Mouse (Mus musculus) mouse embryonic stem cell (cell line): ENCODE results near the gene Rnf151.
"Not testable (repeated sequence)": the region's sequence is repeated elsewhere in the genome, so short reads cannot be mapped to it uniquely, and the experiment has no call there.

ENCODE experiments used
- in situ Hi-C, 2 experiments: fragments of 300-500 bp; cut with MboI; formaldehyde crosslinking; loops; 1 replicate in 1 of 2; 3 replicates in 1 of 2; pipeline ENCODE4 v1.14.3; 2019 to 2020; ENCODE audit warnings: low sequenced_read_pairs in 2 of 2, low pct_unique_long_range_greater_than_20kb in 1 of 2, mixed read lengths in 1 of 2; ENCODE audit not compliant: unreplicated experiment in 1 of 2

The Rnf151 gene

GRCm38 (mm10) chr17:24735446-24735845 is 17.6 kb upstream of the Rnf151 start:
- in situ Hi-C loops = no loop called here

GRCm38 (mm10) chr17:24734513-24734912 is 16.6 kb upstream of the Rnf151 start:
- in situ Hi-C loops = no loop called here

DNA sequence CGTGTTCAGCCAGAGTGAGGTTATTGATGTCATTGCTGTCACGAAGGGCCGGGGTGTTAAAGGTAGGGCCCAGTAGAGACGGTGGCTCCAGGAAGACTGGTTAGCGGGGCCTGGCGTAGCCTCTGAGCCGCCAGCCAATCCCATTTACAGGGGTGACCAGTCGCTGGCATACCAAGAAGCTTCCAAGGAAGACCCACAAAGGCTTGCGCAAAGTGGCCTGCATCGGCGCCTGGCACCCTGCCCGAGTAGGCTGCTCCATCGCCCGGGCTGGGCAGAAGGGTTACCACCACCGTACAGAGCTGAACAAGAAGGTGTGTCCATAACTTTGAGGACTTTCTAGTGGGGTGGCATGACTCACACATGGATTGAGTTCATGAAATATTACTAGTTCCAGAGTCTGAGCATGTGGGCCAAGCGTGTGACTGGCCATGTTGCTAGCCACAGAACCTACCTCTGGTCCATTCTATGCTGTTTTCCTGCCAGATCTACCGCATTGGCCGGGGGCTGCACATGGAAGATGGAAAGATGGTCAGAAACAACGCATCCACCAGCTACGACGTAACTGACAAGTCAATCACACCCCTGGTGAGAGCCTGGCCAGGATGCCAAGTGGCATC is 15.7 kb upstream of the Rnf151 start:
- in situ Hi-C loops = no loop called here

- in situ Hi-C loops = no loop called here
These were observed 14.5 kb upstream of the Rnf151 start for GRCm38 (mm10) chr17:24732233-24732935.

GRCm38 (mm10) chr17:24730787-24731186 is 12.9 kb upstream of the Rnf151 start:
- in situ Hi-C loops = no loop called here

- in situ Hi-C loops = no loop called here
These were observed 11.2 kb upstream of the Rnf151 start for GRCm38 (mm10) chr17:24729067-24729466.

DNA sequence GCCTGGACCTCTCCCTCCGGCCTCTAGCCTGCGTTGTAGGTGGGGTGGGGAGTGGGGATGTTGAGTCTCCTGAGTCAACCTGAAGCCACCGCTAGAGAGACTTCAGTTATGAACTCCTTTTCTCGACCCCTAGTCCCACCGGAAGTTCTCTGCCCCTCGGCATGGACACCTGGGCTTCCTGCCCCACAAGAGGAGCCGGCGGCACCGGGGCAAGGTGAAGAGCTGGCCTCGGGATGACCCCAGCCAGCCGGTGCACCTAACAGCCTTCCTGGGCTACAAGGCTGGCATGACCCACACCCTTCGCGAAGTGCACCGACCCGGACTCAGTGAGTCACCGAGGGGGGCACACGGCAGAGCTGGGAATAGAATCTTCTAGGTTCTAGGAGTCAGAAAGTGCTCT is 10.3 kb upstream of the Rnf151 start:
- in situ Hi-C loops = no loop called here

DNA sequence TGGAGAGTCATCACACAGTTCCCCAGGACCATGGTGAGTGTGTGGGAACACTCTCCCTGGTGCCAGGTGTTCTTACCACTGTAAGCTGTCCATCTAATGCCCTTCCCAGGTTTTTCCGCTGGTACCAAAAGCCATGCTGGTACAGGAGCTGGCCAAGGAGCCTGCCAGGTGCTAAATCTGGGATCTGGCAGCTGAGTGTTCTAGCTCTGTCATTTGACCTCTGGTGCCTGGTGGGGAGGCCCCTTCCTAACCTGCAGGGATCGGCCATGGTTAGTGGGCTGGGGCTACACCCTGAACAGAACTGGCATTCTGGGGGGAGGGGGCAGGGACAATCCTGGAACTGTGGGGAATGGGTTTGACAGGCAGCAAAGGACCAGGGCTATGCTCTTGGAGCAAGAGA is 9.8 kb upstream of the Rnf151 start, which contains the start of gene Rpl3l:
Rpl3l (plus strand) TSS at position 203 of the 400 bp plus-strand sequence.
- in situ Hi-C loops = no loop called here

DNA sequence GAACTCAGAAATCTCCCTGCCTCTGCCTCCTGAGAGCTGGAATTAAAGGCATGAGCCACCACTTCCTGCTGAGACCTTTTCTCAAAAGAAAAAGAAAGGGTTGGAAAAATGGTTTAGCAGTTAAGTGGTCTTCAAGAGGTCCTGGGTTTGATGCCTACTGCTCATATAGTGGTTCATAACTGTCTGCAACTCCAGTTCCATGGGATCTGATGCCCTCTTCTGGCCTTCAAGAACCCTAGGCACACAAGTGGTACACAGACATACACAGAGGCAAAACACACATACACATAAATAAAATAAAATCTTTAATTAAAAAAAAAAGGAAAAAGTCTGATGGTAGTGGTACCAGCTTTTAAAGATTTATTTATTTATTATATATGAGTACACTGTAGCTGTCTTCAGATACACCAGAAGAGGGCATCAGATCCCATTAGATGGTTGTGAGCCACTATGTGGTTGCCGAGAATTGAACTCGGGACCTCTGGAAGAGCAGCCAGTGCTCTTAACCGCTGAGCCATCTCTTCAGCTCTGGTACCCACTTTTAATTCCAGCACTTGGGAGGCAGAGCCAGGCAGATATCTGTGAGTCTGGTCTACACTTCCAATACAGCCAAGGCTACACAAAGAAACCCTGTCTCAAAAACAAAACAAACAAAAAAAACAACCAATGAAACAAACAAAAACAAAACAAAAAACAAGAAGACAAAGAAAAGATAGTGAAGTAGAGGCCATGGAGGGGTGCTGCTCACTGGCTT is 8.0 kb upstream of the Rnf151 start:
- in situ Hi-C loops = no loop called here

DNA sequence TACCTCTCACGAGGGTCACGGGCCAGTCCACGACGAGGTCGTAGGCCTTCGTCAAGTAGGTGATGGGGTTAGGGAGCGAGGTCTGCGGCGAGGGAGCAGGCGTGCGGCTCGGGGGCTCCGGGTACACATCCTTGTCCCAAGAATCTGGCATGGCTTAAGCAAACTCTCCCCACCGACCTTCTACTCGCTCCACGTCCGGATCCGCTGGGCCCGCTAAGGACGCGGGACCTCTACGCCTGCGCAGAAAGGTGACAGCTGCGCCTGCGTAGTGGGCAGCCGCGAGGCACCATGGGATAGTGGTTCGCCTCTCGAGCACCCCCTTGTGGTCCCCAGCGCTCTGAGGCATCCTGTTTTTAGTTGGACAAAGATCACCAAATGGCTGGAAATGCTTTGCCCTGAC is 6.3 kb upstream of the Rnf151 start, which contains the start of gene Ndufb10:
Ndufb10 (minus strand) TSS at position 295 of the 400 bp plus-strand sequence.
- in situ Hi-C loops = no loop called here

DNA sequence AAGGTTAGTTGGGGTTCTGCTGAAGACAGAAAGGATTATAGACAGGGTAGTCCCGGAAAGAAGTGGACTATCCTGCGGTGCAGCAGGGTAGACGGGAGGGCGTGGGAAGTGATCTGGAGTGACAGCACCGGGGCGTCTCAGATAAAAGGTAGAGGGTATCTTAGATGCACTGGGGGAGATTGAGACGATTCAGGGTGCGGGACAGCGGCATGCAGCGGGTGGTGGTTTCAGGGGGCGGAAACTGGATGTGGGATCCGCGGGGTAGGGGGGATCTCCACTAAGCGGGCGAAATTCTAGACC is 6.0 kb upstream of the Rnf151 start:
- in situ Hi-C loops = no loop called here

DNA sequence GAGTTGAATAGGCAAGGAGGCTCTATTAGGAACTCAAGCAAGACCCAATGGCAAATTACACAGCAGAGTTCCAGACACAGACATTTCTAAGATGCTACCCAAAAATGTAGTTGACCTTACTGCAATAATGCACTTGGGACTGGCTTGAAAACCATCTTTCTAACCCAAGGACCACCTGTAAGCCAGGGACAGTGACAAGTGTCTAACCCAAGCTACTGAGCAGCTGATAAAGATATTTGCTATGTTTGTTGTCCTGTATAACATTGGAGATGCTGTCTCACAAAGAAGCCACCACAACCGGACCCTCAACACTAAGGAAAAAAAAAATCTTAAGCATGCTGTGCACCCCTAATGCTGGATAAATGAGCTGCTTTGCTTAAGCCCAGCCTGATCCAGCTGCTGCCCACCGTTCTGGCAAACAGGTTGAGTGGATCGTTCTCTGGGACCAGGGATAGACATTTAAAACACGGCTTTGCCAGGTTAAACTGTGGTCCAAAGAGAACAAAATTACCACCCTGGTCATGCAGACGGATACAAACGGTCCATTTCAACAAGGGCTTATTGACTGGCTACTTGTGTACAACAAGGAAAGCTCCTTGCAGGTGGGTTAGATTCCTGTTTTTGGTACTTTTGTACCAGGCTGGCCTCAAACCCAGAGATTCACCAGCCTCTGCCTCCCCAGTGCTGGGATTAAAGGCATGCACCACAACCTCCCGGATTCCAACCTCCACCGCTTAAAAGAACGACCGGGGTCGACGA is 5.4 kb upstream of the Rnf151 start:
- in situ Hi-C loops = no loop called here

DNA sequence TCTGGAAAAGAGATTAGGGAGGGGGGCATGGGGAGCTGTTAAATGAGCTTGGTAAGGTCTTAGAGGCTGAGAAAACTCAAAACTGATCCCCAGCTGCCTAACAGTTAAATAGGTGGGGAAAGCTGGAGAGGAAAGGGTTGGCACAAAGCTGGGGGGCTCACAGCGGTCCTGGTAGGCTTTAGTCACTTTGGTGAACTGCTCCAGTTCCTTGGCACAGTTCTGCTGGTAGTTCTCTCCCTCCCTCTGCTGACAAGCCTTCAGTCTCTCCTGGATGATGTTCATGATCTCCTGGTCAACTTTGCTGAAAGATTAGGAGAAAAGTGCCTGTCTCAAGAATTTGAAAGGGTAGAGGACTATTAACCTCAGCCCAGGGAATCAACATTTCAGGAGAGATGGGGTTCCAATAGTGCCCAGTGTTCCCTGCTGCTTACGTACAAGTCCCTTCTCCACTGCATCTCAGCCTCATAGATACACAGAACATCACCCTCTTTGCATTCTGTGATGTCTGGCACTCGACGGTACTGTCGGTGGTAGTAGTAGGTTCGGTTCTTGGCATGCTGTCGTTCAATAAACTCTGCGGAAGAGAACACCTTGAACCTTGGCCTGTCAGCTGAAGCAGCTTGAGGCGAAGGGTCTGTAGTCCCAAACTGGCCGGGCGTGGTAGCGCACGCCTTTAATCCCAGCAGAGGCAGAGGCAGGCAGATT is 4.5 kb upstream of the Rnf151 start:
- in situ Hi-C loops = no loop called here

DNA sequence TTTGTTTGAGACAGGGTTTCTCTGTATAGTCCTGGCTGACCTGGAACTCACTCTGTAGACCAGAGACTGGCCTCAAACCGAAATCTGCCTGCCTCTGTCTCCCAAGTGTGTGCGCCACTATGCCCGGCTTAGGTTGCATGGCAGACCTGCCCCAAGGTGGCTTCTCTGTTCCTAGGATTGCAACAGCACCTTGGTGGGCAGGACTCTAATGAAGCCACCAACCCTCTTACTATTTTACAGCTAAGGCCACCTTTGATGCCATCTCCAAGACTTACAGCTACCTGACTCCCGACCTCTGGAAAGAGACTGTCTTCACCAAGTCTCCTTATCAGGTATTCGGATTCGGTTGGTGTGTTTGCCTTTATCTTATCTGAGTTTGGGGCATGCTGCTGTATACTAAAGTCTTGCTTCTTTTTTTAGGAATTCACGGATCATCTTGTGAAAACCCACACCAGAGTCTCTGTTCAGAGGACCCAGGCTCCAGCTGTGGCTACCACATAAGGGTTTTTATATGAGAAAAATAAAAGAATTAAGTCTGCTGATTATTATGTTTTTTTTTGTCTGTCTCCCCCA is 3.6 kb upstream of the Rnf151 start:
- in situ Hi-C loops = not testable (repeated sequence)

DNA sequence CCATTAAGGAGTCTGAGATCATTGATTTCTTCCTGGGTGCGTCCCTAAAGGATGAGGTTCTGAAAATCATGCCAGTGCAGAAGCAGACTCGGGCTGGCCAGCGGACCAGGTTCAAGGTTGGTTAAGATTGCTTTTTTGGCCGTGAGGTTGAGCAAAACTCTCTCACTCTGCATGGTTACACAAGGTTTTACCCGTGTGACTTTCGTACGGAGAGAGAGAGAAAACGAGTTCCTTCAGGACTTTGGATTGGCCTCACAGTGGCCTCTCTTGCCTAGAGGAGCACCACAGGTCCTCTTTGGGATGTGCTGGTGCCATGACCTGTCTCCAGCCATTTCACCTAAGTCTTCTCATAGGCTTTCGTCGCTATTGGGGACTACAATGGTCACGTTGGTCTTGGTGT is 2.8 kb upstream of the Rnf151 start:
- in situ Hi-C loops = not testable (repeated sequence)

GRCm38 (mm10) chr17:24719494-24720222 is 1.8 kb upstream of the Rnf151 start:
- in situ Hi-C loops = no loop called here

DNA sequence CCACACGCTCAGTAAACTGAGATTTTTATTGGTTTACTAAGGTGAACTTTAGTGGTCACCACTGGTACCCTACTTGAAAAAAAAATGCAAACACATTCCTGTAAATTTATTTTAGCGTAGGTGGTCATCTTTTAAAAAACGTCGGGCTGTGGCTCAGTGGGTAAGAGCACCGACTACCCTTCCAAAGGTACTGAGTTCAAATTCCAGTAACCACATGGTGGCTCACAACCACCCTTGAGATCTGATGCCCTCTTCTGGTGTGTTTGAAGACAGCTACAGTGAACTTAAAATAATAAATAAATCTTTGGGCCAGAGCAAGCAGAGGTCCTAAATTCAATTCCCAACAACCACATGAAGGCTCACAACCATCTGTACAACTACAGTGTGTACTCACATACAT is 1.1 kb upstream of the Rnf151 start:
- in situ Hi-C loops = not testable (repeated sequence)
